Mouse (Mus musculus) T-helper 2 cell (primary cell): ENCODE results near the gene Dlg1.

Source experiments
- in situ Hi-C: fragments of 300-600 bp; cut with MboI, MseI; formaldehyde crosslinking; loops from one replicate; pipeline ENCODE4 v1.15.1; 2025; ENCODE audit warnings: high pct_unique_total_duplicates

The Dlg1 gene

GRCm38 (mm10) chr16:31663379-31664286, at the start of gene Dlg1:
TSS of gene Dlg1 (plus strand) at chr16:31663443.
- in situ Hi-C loops: loop anchor here (10.0 kb wide), 1 partner anchor 411 kb away; the partner anchor contains the start of gene Pak2

GRCm38 (mm10) chr16:31616382-31616781, 46.9 kb upstream of the Dlg1 start:
- in situ Hi-C loops: no loop called here

GRCm38 (mm10) chr16:31617128-31617527, 46.1 kb upstream of the Dlg1 start:
- in situ Hi-C loops: no loop called here

GRCm38 (mm10) chr16:31617823-31618371, 45.3 kb upstream of the Dlg1 start:
- in situ Hi-C loops: no loop called here

GRCm38 (mm10) chr16:31618671-31619070, 44.6 kb upstream of the Dlg1 start:
- in situ Hi-C loops: no loop called here

- in situ Hi-C loops: no loop called here
Measured at GRCm38 (mm10) chr16:31619675-31620335, 43.4 kb upstream of the Dlg1 start.

GRCm38 (mm10) chr16:31622356-31622755, 40.9 kb upstream of the Dlg1 start:
- in situ Hi-C loops: no loop called here

- in situ Hi-C loops: no loop called here
Measured at GRCm38 (mm10) chr16:31623136-31623535, 40.1 kb upstream of the Dlg1 start.

- in situ Hi-C loops: no loop called here
Measured at GRCm38 (mm10) chr16:31624749-31625148, 38.5 kb upstream of the Dlg1 start.

- in situ Hi-C loops: no loop called here
Measured at GRCm38 (mm10) chr16:31626331-31626730, 36.9 kb upstream of the Dlg1 start.

GRCm38 (mm10) chr16:31630381-31630780, 32.9 kb upstream of the Dlg1 start:
- in situ Hi-C loops: no loop called here

GRCm38 (mm10) chr16:31631046-31631445, 32.2 kb upstream of the Dlg1 start:
- in situ Hi-C loops: no loop called here

- in situ Hi-C loops: no loop called here
Measured at GRCm38 (mm10) chr16:31634371-31634770, 28.9 kb upstream of the Dlg1 start.

GRCm38 (mm10) chr16:31638393-31638792, 24.9 kb upstream of the Dlg1 start:
- in situ Hi-C loops: no loop called here

GRCm38 (mm10) chr16:31639946-31640345, 23.3 kb upstream of the Dlg1 start:
- in situ Hi-C loops: no loop called here

GRCm38 (mm10) chr16:31641776-31642175, 21.5 kb upstream of the Dlg1 start:
- in situ Hi-C loops: no loop called here

GRCm38 (mm10) chr16:31647221-31647620, 16.0 kb upstream of the Dlg1 start:
- in situ Hi-C loops: no loop called here

- in situ Hi-C loops: no loop called here
Measured at GRCm38 (mm10) chr16:31650788-31651187, 12.5 kb upstream of the Dlg1 start.

- in situ Hi-C loops: no loop called here
Measured at GRCm38 (mm10) chr16:31651541-31651940, 11.7 kb upstream of the Dlg1 start.

GRCm38 (mm10) chr16:31652115-31652843, 11.0 kb upstream of the Dlg1 start:
- in situ Hi-C loops: no loop called here

- in situ Hi-C loops: no loop called here
Measured at GRCm38 (mm10) chr16:31653616-31654015, 9.6 kb upstream of the Dlg1 start.

GRCm38 (mm10) chr16:31654021-31654420, 9.2 kb upstream of the Dlg1 start:
- in situ Hi-C loops: no loop called here
